Mouse (Mus musculus) intestine, embryonic 14.5 days (tissue): Measurements from ENCODE around the gene Ercc1. TPM values are rescaled to one million over a fixed set of nuclear protein-coding genes. Genes with fewer than 3 reads are reported as not detected.

Experiments used
- ATAC-seq: fragments of 200-750 bp; cut with Nextera tagmentation; replicated peaks from 2 replicates; pipeline ENCODE4 v1.8.0; 2017; ENCODE audit warnings: low read depth, moderate number of reproducible peaks, moderate TSS enrichment, moderate library complexity; ENCODE audit not compliant: low FRiP score, low TSS enrichment
- DNase-seq: peaks from one replicate; pipeline ENCODE4 v3.0.0-alpha.2; 2018; ENCODE audit warnings: low spot score
- H3K27ac ChIP-seq: fragments of 300-500 bp; sonication (generic); 2 replicates; pipeline ENCODE4 v1.5.1; 2014; ENCODE audit warnings: low read depth, mild to moderate bottlenecking, control low read depth
- H3K27me3 ChIP-seq: fragments of 300-500 bp; sonication (generic); replicated peaks from 2 replicates; pipeline ENCODE4 v1.6.1; 2014; ENCODE audit warnings: low read length, control low read depth; ENCODE audit not compliant: control insufficient read depth, insufficient read depth
- H3K36me3 ChIP-seq: fragments of 300-500 bp; sonication (generic); 2 replicates; pipeline ENCODE4 v1.6.1; 2014; ENCODE audit warnings: low read length, control low read depth; ENCODE audit not compliant: control insufficient read depth, insufficient read depth
- H3K4me1 ChIP-seq: fragments of 300-500 bp; sonication (generic); replicated peaks from 2 replicates; pipeline ENCODE4 v1.6.1; 2014; ENCODE audit warnings: low read length, control low read depth, mixed read lengths; ENCODE audit not compliant: control insufficient read depth, insufficient read depth
- H3K4me2 ChIP-seq: fragments of 300-500 bp; sonication (generic); 2 replicates; pipeline ENCODE4 v1.6.1; 2014; ENCODE audit warnings: low read length
- H3K4me3 ChIP-seq: fragments of 300-500 bp; sonication (generic); 2 replicates; pipeline ENCODE4 v1.5.1; 2014; ENCODE audit warnings: low read depth, low read length, control low read depth, mixed read lengths
- H3K9ac ChIP-seq: fragments of 300-500 bp; sonication (generic); 2 replicates; pipeline ENCODE4 v1.6.1; 2014; ENCODE audit warnings: mild to moderate bottlenecking, low read length
- H3K9me3 ChIP-seq: fragments of 300-500 bp; sonication (generic); 2 replicates; pipeline ENCODE4 v1.6.1; 2016; ENCODE audit warnings: low read length, control low read depth; ENCODE audit not compliant: control insufficient read depth
- WGBS: fragments of 180-500 bp; shearing (Covaris S2); extraction: QIAGEN DNeasy Blood & Tissue Kit; methylation state at CpG from one replicate; pipeline ENCODE4 v1.1.7; 2014; 5-methylcytosine and 5-hydroxymethylcytosine counted together
- polyA plus RNA-seq: library from polyadenylated mRNA; unstranded; fragments of >200 nt; fragmentation: Nextera tagmentation; extraction: Ambion mirVana; gene quantifications from 2 replicates; pipeline ENCODE4 v1.2.1, GENCODE M21; 2014

Ercc1 gene
- polyA plus RNA-seq, 1 experiment from 2014 or later: 71.8 TPM

- no peak for ATAC-seq
- peaks cover 14% of the 10 kb centered on the region for H3K4me1 ChIP-seq
- no peak overlapping the region for H3K27ac ChIP-seq
- H3K36me3 ChIP-seq: no peaks in the 10 kb centered on the region
- H3K4me3 ChIP-seq: no peak overlapping the region
- H3K9ac ChIP-seq: 0 out of 2 replicates have a peak overlapping the region, but pooled peaks have one; percentile 57
- H3K27me3 ChIP-seq: 0 out of 2 replicates have a peak, but pooled peaks cover 4% of the 10 kb centered on the region
- peak overlapping the region; percentile 77 for H3K4me2 ChIP-seq
- DNase-seq: no peak
- no peaks in the 10 kb centered on the region for H3K9me3 ChIP-seq
- WGBS: 70% methylated on average over 21 of the region's 21 CpGs
These were observed 19.0 kb upstream of the Ercc1 start for GRCm38 (mm10) chr7:19325262-19326199.

- Histone ChIP-seq H3K4me3 (peak overlapping the region; percentile 41), H3K9me3 (no peaks in the 10 kb centered on the region), H3K4me2 (peak overlapping the region; percentile 77), H3K36me3 (no peaks in the 10 kb centered on the region), H3K27me3 (0 out of 2 replicates have a peak, but pooled peaks cover 4% of the 10 kb centered on the region), H3K9ac (peak overlapping the region; percentile 57), H3K27ac (peak overlapping the region; percentile 92), H3K4me1 (peaks cover 14% of the 10 kb centered on the region)
- WGBS: under 1% methylated on average over 19 of the region's 20 CpGs
- ATAC-seq (peak; percentile 72), DNase-seq (peak; percentile 91)
These were observed 18.2 kb upstream of the Ercc1 start for GRCm38 (mm10) chr7:19326359-19326758.

DNA sequence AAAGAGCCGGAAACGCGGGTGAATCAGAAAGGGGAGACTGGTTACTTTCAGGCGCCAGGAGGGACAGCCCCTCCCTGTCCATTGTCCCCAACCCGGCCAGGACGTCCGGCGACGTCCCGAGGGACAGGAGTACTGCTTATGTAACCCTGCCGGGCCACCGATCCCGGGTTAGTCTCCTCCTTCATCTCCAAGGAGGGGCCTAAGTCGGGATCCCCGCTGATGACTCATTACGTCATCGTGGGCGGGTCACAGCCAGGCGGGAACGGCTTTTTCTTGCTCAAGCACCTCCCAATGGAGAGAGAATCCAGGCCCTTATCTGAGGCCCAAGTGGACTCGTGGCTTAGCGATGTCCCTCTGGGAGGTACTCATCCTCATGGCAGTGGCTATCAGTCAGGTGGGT, 17.4 kb upstream of the Ercc1 start:
- whole genome bisulfite sequencing: 1% methylated on average over 22 of the region's 22 CpGs

DNA sequence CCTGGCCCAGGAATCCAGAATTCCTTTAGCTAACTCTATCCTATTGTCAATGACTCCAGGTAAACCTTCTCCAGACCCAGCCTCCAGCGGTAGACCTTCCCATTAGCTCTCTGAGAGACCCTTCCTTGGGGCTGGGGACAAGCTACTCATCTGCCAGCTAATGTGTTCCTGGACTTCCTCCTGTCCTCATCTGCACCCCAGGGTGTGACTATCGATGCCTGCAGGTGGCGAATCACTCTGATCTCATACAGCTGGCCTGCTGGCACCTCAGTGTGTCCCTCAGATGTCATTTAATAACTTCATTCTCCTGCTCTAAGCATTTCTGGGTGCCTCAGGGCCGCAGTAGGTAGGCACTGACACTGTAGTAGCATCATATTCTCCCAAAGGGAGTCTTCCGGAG, 16.8 kb upstream of the Ercc1 start:
- ATAC-seq (no peak), DNase-seq (no peak)
- peak overlapping the region; percentile 57 for H3K9ac ChIP-seq
- H3K27ac ChIP-seq: peak overlapping the region; percentile 92; the same call in 1 of the 2 replicates
- WGBS: 86% methylated on average over 5 of the region's 5 CpGs
- H3K4me3 ChIP-seq: no peak overlapping the region
- H3K27me3 ChIP-seq: 0 out of 2 replicates have a peak, but pooled peaks cover under 1% of the 10 kb centered on the region
- no peaks in the 10 kb centered on the region for H3K36me3 ChIP-seq
- peaks cover 14% of the 10 kb centered on the region for H3K4me1 ChIP-seq
- no peaks in the 10 kb centered on the region for H3K9me3 ChIP-seq
- H3K4me2 ChIP-seq: peak overlapping the region; percentile 77; the same call in 1 of the 2 replicates

More for the DNA sequence above, 17.4 kb upstream of the Ercc1 start:
- ATAC-seq: peak; percentile 59
- no peaks in the 10 kb centered on the region for H3K9me3 ChIP-seq
- H3K9ac ChIP-seq: peak overlapping the region; percentile 57
- H3K4me2 ChIP-seq: peak overlapping the region; percentile 77
- H3K27me3 ChIP-seq: 0 out of 2 replicates have a peak, but pooled peaks cover 4% of the 10 kb centered on the region
- no peaks in the 10 kb centered on the region for H3K36me3 ChIP-seq
- H3K27ac ChIP-seq: peak overlapping the region; percentile 92
- H3K4me1 ChIP-seq: peaks cover 14% of the 10 kb centered on the region
- H3K4me3 ChIP-seq: peak overlapping the region; percentile 41
- DNase-seq: peak; percentile 91

- H3K4me3 ChIP-seq: no peak overlapping the region
- no peaks in the 10 kb centered on the region for H3K9me3 ChIP-seq
- no peak overlapping the region for H3K27ac ChIP-seq
- no peak overlapping the region for H3K4me2 ChIP-seq
- H3K36me3 ChIP-seq: no peaks in the 10 kb centered on the region
- H3K9ac ChIP-seq: no peak overlapping the region
- DNase-seq: no peak
- H3K27me3 ChIP-seq: no peaks in the 10 kb centered on the region
- peaks cover 14% of the 10 kb centered on the region for H3K4me1 ChIP-seq
- ATAC-seq: no peak
These were observed 16.2 kb upstream of the Ercc1 start for GRCm38 (mm10) chr7:19328425-19328824.

- DNase-seq: no peak
- Histone ChIP-seq H3K4me2 (no peak overlapping the region), H3K9ac (no peak overlapping the region), H3K9me3 (no peaks in the 10 kb centered on the region), H3K4me3 (no peak overlapping the region), H3K36me3 (no peaks in the 10 kb centered on the region), H3K27ac (no peak overlapping the region), H3K27me3 (no peaks in the 10 kb centered on the region), H3K4me1 (peaks cover 6% of the 10 kb centered on the region)
- WGBS: 67% methylated on average over 2 of the region's 2 CpGs
- no peak for ATAC-seq
These were observed 12.7 kb upstream of the Ercc1 start for GRCm38 (mm10) chr7:19331910-19332309.

- peak; percentile 47 for ATAC-seq
These were observed 11.7 kb upstream of the Ercc1 start for GRCm38 (mm10) chr7:19332709-19333352.

DNA sequence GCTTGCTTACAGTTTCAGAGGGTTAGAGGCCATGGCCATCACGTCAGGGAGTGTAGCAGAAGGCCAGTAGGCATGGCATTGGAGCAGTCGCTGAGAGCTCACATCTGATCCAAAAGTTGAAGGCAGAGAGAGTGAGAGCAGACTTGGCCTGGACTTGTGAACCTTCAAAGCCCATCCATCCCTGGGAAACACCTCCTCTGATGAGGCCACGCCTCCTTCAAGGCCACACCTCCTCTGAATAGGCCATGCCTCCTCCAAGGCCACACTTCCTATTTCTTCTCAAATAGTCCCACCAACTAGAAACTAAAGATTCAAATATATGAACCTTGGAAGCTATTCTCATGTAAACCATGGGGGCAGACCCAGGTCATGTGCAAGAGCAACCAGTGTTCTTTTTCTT, 9.0 kb upstream of the Ercc1 start:
- Histone ChIP-seq H3K4me2 (no peak overlapping the region), H3K27me3 (no peaks in the 10 kb centered on the region), H3K27ac (no peak overlapping the region), H3K9ac (no peak overlapping the region), H3K9me3 (no peaks in the 10 kb centered on the region), H3K4me3 (no peak overlapping the region), H3K36me3 (no peaks in the 10 kb centered on the region), H3K4me1 (no peaks in the 10 kb centered on the region; the same call in 1 of the 2 replicates)
- 38% methylated on average over 3 of the region's 3 CpGs for whole genome bisulfite sequencing
- ATAC-seq (no peak), DNase-seq (no peak)

More at GRCm38 (mm10) chr7:19332709-19333352, 11.7 kb upstream of the Ercc1 start:
- Histone ChIP-seq H3K27me3 (no peaks in the 10 kb centered on the region), H3K36me3 (no peaks in the 10 kb centered on the region), H3K27ac (peak overlapping the region; percentile 65), H3K9me3 (no peaks in the 10 kb centered on the region), H3K4me3 (peak overlapping the region; percentile 60), H3K4me2 (peak overlapping the region; percentile 85), H3K9ac (peak overlapping the region; percentile 69), H3K4me1 (no peaks in the 10 kb centered on the region)
- WGBS: 1% methylated on average over 52 of the region's 52 CpGs
- DNase-seq: peak; percentile 85
